Comparison of ENCODE assay signal across 18 mouse cellular contexts in the genomic region with DNA sequence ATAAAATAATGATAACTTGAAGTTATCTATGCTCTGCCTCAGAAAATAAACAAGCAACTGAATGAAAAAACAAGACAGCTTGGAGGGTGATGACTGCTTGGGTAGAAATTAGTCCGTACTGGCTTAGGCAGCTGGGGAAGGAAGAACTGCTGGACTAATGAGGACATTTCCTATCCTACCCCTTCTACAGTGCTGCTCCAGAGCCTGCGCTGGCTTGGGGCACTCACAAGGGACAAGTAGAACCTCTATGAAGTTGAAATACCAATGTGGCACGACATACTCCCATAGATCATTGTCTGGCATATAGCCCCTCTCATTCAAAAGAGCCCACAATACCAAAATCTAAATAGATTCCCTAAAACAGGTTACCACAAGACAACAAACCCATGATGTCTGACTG.
A peak's percentile ranks its signal among the peaks of the same experiment; 100 is the strongest.
DNase-seq lines count a peak whose midpoint lies in the region; ATAC-seq and TF ChIP-seq lines count a peak whose summit lies in the region.
"Had no signal": no experiment of that assay in that cellular context is flagged by ENCODE, and none has a peak within 500 bp of the region (broad histone marks: within the 10 kb centered on the region; RNA-seq: fewer than 3 reads in every experiment).

No protein-coding gene starts in this region.

- H3K4me3 ChIP-seq in forebrain, embryonic 15.5 days = no peak overlapping the region
- H3K4me3 ChIP-seq in forebrain, embryonic 12.5 days (replicated peaks) = no peak overlapping the region
- no peak overlapping the region for H3K4me3 ChIP-seq in layer of hippocampus, adult 2 months
- no peak overlapping the region for H3K4me3 ChIP-seq in neural tube, embryonic 15.5 days (replicated peaks)
- H3K4me3 ChIP-seq: hindbrain, embryonic 15.5 days; intestine, embryonic 15.5 days; liver, embryonic 15.5 days had no signal

- no peaks in the 10 kb centered on the region for H3K9me3 ChIP-seq in forebrain, embryonic 15.5 days
- no peaks in the 10 kb centered on the region for H3K9me3 ChIP-seq in forebrain, embryonic 12.5 days
- H3K9me3 ChIP-seq in neural tube, embryonic 15.5 days (replicated peaks) = no peaks in the 10 kb centered on the region
- H3K9me3 ChIP-seq: hindbrain, embryonic 15.5 days; intestine, embryonic 15.5 days; liver, embryonic 15.5 days had no signal

- H3K4me1 ChIP-seq in forebrain, embryonic 15.5 days = peaks cover 6% of the 10 kb centered on the region; the same call in 1 of the 2 replicates
- H3K4me1 ChIP-seq in forebrain, embryonic 12.5 days = no peaks in the 10 kb centered on the region
- peaks cover 6% of the 10 kb centered on the region; the same call in 1 of the 2 replicates for H3K4me1 ChIP-seq in neural tube, embryonic 15.5 days
- H3K4me1 ChIP-seq: liver, embryonic 15.5 days had no signal

- no peak for DNase-seq in layer of hippocampus, adult 2 months (ENCODE audit: low spot score in 2 of 2)
- no peak for DNase-seq in layer of hippocampus, postnatal 14 days (ENCODE audit: low spot score in 2 of 2)
- DNase-seq in neural tube, embryonic 10.5 days (ENCODE audit: extremely low spot score, low spot score) = no peak
- DNase-seq in spleen, postnatal 36 days (ENCODE audit: low spot score in 2 of 2) = no peak
- DNase-seq: adrenal gland, postnatal 36 days; cerebellum, adult 9-10 months; gastrocnemius, postnatal 10 days; kidney, adult 8-10 months; kidney, postnatal 25 days; right cerebral cortex, postnatal 14 days had no signal

- H3K36me3 ChIP-seq in forebrain, embryonic 15.5 days = no peaks in the 10 kb centered on the region
- H3K36me3 ChIP-seq in forebrain, embryonic 12.5 days (replicated peaks) = no peaks in the 10 kb centered on the region
- H3K36me3 ChIP-seq in neural tube, embryonic 15.5 days = no peaks in the 10 kb centered on the region
- H3K36me3 ChIP-seq: hindbrain, embryonic 15.5 days; intestine, embryonic 15.5 days; liver, embryonic 15.5 days had no signal

- ATAC-seq in forebrain, embryonic 15.5 days (replicated peaks) = no peak
- no peak for ATAC-seq in forebrain, embryonic 12.5 days (ENCODE audit: low FRiP score)
- ATAC-seq in neural tube, embryonic 15.5 days (ENCODE audit: low FRiP score) = peak; percentile 53; the same call in 1 of the 2 replicates
- ATAC-seq: CD4-positive, CD25-positive, alpha-beta regulatory T cell, adult 4 months; intestine, embryonic 15.5 days; Patski had no signal

- 79% methylated on average over 3 of the region's 3 CpGs for WGBS in forebrain, embryonic 15.5 days
- 82% methylated on average over 3 of the region's 3 CpGs for WGBS in forebrain, embryonic 12.5 days
- WGBS in neural tube, embryonic 15.5 days = 56% methylated on average over 3 of the region's 3 CpGs

- no peak for TF ChIP-seq CTCF in layer of hippocampus, adult 2 months (conservative IDR thresholded peaks at IDR 0.05)

- peak overlapping the region; percentile 72 for H3K27ac ChIP-seq in forebrain, embryonic 15.5 days (replicated peaks)
- H3K27ac ChIP-seq in forebrain, embryonic 12.5 days = no peak overlapping the region
- peak overlapping the region; percentile 74 for H3K27ac ChIP-seq in layer of hippocampus, adult 2 months
- no peak overlapping the region for H3K27ac ChIP-seq in neural tube, embryonic 15.5 days (replicated peaks)
- H3K27ac ChIP-seq: hindbrain, embryonic 15.5 days; intestine, embryonic 15.5 days; liver, embryonic 15.5 days had no signal

- no peak overlapping the region for H3K9ac ChIP-seq in forebrain, embryonic 15.5 days (replicated peaks)
- H3K9ac ChIP-seq in forebrain, embryonic 12.5 days = no peak overlapping the region
- H3K9ac ChIP-seq in neural tube, embryonic 15.5 days (replicated peaks) = no peak overlapping the region
- H3K9ac ChIP-seq: hindbrain, embryonic 15.5 days; intestine, embryonic 15.5 days; liver, embryonic 15.5 days had no signal

- H3K27me3 ChIP-seq in forebrain, embryonic 15.5 days = no peaks in the 10 kb centered on the region
- H3K27me3 ChIP-seq in forebrain, embryonic 12.5 days = no peaks in the 10 kb centered on the region
- no peaks in the 10 kb centered on the region for H3K27me3 ChIP-seq in neural tube, embryonic 15.5 days (replicated peaks)
- H3K27me3 ChIP-seq: hindbrain, embryonic 15.5 days; intestine, embryonic 15.5 days; liver, embryonic 15.5 days had no signal

- H3K4me2 ChIP-seq in forebrain, embryonic 15.5 days (replicated peaks) = no peak overlapping the region
- no peak overlapping the region for H3K4me2 ChIP-seq in forebrain, embryonic 12.5 days
- no peak overlapping the region for H3K4me2 ChIP-seq in neural tube, embryonic 15.5 days
- H3K4me2 ChIP-seq: hindbrain, embryonic 15.5 days; intestine, embryonic 15.5 days; liver, embryonic 15.5 days had no signal

Comparison
In these comparisons a context has a peak if more than half of its experiments do, and no peak if none do; other contexts are left out.
1. H3K27ac ChIP-seq: peak in forebrain, embryonic 15.5 days (single experiment) and layer of hippocampus, adult 2 months (single experiment); none in forebrain, embryonic 12.5 days (single experiment) and neural tube, embryonic 15.5 days (single experiment).